Mouse (Mus musculus) kidney, postnatal 25 days (tissue): ENCODE data around the gene Rnf19b.

Source experiments
- DNase-seq, 2 experiments: peaks; one replicate each; pipeline ENCODE4 v3.0.0; 2021; ENCODE audit warnings: mixed read lengths in 2 of 2

Gene Rnf19b

GRCm38 (mm10) chr4:129079126-129079525 is 21.1 kb downstream of the Rnf19b start:
- DNase-seq = no peak

DNA sequence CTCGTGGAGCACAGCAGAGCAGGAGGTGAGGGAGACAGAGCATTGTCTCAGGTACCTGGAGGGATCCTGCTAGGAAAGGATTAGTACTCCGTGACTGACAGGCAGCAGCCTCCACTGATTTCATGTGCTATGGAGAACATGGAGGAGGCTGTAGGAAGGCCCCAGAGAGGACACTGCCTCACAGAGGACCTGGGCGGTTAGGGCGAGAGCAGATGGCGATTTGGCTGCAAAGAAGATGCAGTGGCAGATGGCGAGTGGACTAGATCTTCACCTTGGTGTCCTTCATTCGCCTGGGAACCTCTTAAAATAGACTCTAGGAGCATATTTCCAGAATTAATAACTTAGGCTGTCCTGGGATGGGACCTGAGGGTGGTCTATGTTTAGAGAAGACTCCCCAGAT is 23.0 kb downstream of the Rnf19b start:
- DNase-seq = no peak

GRCm38 (mm10) chr4:129081512-129081911 is 23.4 kb downstream of the Rnf19b start:
- no peak for DNase-seq

- DNase-seq = no peak
These were observed 23.9 kb downstream of the Rnf19b start for GRCm38 (mm10) chr4:129081939-129082338.

DNA sequence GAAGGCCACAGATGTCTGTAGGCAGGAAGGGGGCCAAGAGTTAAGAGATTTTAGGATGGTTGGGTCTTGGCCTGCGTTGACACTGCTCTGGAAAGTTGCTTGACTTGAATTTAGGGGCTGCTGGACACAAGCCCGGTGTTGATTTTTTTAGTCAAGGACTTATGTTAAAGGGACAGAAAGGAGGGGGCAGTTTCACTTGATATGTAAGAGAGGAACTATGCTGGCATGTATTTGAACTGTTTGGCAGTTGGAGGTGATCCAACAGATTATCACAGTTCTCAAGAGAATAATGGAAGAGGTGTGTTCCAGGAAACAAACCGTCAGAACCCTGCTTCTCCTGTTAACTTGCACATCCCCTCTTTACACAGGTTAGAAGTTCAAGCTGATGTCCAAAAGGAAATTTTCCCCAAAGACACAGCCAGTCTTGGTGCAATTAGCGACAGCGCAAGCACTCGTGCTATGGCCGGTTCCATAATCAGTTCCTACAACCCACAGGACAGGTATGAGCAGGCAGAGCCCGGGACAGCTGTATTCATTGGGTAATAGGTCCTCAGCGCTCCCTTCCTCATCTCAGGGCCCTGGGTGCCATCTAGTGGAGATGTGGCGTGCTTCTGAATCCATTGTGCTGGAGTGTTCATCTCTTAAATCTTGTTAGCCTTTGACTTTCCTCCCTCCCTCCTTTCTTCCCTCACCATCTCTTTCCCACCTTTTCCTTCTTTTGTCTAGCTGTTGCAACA is 24.5 kb downstream of the Rnf19b start:
- DNase-seq = peak; percentile 76 to 80

DNA sequence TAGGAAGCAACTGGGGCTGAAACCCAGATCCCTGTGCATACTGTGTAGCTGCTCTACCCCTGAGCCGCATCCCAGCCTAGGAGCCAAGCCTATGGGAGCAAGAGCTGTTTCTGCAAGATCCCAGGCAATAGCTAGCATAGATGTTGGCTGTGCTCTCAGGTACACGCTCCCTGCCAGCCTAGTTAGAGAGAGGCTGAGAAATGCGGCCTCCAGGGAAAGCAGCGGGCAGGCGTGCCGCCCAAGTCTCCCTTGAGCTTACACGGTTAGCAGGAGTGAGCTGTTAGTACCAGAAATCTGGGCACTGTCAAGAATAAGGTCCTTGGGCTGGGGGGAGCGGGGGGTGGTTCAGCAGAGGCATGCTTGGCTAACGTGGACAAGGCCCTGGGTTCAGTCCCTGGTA is 26.8 kb downstream of the Rnf19b start:
- no peak for DNase-seq

GRCm38 (mm10) chr4:129086078-129086477 is 28.0 kb downstream of the Rnf19b start:
- DNase-seq = peak; percentile 54 to 86

GRCm38 (mm10) chr4:129087850-129088249 is 29.8 kb downstream of the Rnf19b start:
- DNase-seq = no peak

GRCm38 (mm10) chr4:129095276-129095675 is 37.2 kb downstream of the Rnf19b start:
- DNase-seq = no peak

GRCm38 (mm10) chr4:129097006-129097405 is 38.9 kb downstream of the Rnf19b start:
- DNase-seq = no peak

GRCm38 (mm10) chr4:129102133-129102829 is 44.2 kb downstream of the Rnf19b start:
- DNase-seq = no peak

- DNase-seq = no peak
These were observed 47.3 kb downstream of the Rnf19b start, which contains the start of gene Tmem54 for GRCm38 (mm10) chr4:129105356-129105755. Gene Tmem54, plus strand, starts transcription at chr4:129105548.

DNA sequence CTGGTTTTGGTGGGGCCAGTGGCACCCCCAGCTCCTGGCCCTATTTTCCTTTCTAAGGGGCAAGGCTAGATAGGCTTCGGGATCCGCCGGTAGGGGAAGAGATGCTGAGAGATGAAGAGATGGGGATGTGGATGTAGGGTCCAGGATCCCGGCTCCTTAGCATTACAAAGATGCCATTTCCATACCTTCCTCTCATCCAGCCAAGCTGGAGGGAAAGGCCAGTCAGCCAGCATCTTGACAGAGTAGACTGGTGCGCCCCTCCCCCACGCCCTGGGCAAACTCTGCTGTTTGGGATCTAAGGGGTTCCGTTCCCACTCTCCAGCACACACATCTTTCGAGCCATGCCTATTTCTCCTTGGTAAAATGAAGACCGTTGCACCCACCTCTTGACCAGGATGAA is 48.0 kb downstream of the Rnf19b start:
- DNase-seq = no peak

DNA sequence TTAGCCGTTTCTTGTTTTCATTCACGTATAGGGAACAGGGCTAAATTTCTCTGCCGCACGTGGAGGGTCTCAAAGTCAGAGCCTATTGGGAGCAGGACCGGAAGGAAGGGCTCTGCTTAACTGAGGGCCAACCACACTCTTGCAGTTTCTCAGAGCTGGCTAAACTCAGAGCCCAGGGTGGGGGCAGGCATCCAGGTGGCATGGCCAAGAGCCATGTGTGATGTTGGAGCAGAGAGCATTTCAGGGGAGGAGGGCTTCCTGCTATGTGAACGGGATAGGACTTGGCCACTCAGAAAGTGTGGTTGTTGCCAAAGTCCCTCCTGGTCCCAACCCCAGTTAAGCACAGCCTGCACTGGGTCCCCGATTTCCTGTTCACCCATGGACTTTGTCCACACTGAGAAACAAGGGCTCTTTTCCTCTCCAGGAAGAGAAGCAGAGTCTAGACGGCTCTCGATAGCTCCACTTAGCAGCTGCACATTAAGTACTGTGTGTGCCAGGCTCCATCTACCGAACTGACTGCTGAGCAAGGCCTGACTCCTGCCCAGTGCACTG is 49.4 kb downstream of the Rnf19b start:
- DNase-seq = no peak

DNA sequence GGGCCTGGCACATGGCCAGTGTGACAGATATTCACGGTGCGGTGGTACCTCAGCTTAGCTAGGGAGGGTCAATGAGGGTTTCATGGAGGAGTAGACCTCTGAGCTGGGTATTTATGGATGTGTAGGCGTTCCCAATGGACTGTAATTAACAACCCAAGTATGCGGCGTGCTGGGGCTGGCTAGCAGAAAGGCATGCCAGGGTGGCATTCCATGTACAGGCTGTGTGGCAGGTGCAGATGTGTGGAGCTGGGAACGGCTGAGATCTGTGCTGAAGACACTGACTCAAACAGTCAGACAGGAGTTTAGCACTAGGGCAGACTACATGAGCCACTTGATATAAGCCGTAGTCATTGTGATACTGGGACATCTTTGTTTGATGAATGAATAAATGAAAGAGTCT is 50.6 kb downstream of the Rnf19b start:
- DNase-seq = no peak

DNA sequence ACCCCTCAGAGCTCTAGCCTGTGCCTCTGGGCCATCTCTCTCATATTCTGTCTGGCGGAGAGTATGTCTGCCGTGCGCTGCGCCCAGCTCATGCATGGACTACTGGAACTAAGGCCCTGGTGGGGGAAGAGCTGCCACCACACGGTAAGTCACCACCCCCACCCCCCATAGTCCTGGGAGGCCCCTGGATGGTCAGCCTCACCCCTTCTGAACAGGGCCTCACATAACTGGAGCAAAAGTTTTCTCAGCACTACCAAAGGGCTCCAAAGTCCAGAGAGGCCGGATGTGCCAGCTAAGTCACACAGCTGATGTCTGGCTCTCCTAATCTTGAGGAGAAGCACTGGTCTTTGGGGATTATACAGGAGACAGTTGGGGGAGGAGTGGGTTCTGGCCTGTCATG is 52.7 kb downstream of the Rnf19b start:
- DNase-seq = no peak

DNA sequence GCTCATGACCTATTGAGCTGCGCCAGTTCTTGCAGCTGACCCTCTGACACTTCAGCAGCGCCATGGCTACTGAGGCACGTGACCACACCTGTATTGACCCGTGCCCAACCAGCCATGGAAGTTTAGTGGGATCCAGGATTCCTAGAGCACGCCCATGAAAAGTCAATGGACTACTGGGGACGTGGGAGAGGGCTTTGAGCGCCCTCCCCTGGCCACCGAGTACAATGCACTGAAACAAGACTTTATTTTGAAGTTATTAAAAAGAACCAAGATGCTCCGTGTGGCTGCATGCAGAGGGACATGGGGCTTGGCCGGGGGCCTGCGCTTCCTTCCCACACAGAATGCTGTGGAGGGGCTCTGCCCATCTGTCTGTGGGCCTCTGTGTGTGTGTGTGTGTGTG is 53.3 kb downstream of the Rnf19b start:
- DNase-seq = no peak

- DNase-seq = no peak
These were observed 54.2 kb downstream of the Rnf19b start for GRCm38 (mm10) chr4:129112231-129112630.

GRCm38 (mm10) chr4:129113083-129113988 is 55.3 kb downstream of the Rnf19b start:
- peak; percentile 61 to 75 for DNase-seq

DNA sequence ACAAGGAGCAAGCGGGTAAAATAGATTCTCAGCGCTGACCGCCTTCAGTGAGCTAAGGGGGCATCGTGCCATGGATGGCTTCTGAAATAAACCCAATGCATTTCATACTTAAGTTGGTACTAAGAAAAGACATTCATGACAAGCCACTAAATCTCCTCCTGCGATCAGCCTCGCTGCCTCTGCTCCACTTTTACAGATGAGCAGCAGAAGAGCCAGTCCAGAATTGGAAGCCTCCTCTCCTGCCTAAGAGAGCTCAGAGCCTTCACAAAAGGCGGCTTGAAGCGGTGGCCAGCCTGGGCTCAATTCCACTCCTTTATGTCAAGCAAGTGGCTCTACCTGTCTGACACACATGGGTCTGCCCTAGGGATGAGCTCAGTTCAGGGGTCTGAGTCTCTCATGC is 58.6 kb downstream of the Rnf19b start:
- no peak for DNase-seq

DNA sequence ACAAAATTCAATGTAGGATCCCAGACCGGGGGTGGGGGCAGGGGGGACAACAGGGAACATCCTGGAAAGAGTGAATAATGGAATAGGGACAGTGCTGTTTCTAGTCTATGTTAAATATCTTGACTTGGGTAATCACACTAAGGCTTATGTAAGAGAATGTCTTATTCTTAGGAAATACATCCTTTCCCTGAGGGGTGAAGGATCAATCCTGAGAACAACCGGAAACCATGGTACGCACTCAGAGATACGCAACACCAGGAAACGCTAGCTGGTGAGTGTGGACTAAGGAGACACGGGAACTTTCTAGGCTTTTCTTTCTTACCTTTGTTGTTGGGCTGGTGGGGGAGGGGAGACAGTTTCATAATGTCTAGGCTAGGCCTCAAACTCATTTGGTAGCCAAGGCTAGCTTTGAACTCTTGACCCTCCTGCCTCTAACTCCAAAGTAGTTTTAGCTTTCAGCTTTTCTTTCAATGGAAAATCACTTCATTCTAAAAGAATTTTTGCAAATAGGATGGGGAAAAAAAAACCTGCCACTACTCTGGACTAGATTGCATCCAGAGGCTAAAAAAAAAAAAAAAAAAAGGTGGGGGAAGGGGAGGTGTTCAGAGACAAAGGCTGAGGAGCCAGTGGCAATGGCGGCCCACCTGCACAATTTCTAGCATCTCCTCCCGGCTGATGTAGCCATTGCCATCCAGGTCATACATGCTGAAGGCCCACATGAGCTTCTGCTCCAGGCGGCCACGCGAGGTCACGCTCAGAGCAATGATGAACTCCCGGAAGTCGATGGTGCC is 59.8 kb downstream of the Rnf19b start:
- DNase-seq = no peak

DNA sequence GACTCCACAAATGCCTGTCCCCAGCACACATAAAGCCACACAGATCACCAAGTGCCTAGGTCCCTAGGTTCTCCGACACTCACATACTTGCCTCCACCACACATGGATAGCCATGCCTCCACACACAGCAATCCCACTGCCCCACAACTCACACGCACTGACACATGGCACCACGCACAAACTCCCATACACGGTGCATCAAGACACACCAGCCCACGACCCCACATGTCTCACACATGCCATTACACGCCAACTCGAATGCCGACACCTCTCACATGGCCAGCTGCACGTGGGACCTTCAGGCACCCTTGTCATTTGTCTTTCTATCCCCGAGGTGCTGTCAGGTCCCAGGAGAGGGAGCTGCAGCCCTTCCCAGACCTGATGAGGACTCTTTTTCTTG is 61.6 kb downstream of the Rnf19b start:
- DNase-seq = no peak
